Mouse (Mus musculus): Measurements from ENCODE around the gene Calhm4. TPM values are rescaled to one million over a fixed set of nuclear protein-coding genes. Genes with fewer than 3 reads are reported as not detected.

Gene Calhm4
- total RNA-seq, 2 experiments from 2014 or later: not detected

Other genes with a start within 250 kb of the Calhm4 start
- under 1 TPM in 1 of 2 experiments, not detected in 1; 0.40 TPM for gene Sult3a1, start 186.6 kb downstream of the Calhm4 start, total RNA-seq (2021)
- gene Rsph4a, start 139.2 kb downstream of the Calhm4 start, total RNA-seq (2021): under 1 TPM in 1 of 2 experiments, not detected in 1; 0.36 TPM
- gene Zup1, start 93.0 kb downstream of the Calhm4 start, total RNA-seq (2021): 10 to 100 TPM; 13.3 to 13.7 TPM
- gene Rwdd1, start 24.7 kb downstream of the Calhm4 start, total RNA-seq (2021): 100 to 1,000 TPM in 1 of 2 experiments, 10 to 100 TPM in 1; 88.4 to 101 TPM
- not detected for gene Trappc3l, start 6.7 kb downstream of the Calhm4 start, total RNA-seq (2021)
- under 1 TPM; 0.32 to 0.33 TPM for gene Calhm5, start 52.2 kb upstream of the Calhm4 start, total RNA-seq (2021)
- gene Calhm6, start 83.7 kb upstream of the Calhm4 start, total RNA-seq (2021): under 1 TPM; 0.45 to 0.56 TPM
- 1 to 10 TPM; 8.6 to 9.8 TPM for gene Dse, start 163.4 kb upstream of the Calhm4 start, total RNA-seq (2021)
- gene Tspyl1, start 237.9 kb upstream of the Calhm4 start, total RNA-seq (2021): 10 to 100 TPM; 60.8 to 65.3 TPM